Mouse (Mus musculus) urinary bladder, postnatal 36 days (tissue): ENCODE data around the gene Naxe.

Source experiments
- DNase-seq, 2 experiments: peaks; one replicate each; pipeline ENCODE4 v3.0.0; 2022; ENCODE audit warnings: low spot score in 2 of 2, mixed read lengths in 1 of 2

The Naxe gene

DNA sequence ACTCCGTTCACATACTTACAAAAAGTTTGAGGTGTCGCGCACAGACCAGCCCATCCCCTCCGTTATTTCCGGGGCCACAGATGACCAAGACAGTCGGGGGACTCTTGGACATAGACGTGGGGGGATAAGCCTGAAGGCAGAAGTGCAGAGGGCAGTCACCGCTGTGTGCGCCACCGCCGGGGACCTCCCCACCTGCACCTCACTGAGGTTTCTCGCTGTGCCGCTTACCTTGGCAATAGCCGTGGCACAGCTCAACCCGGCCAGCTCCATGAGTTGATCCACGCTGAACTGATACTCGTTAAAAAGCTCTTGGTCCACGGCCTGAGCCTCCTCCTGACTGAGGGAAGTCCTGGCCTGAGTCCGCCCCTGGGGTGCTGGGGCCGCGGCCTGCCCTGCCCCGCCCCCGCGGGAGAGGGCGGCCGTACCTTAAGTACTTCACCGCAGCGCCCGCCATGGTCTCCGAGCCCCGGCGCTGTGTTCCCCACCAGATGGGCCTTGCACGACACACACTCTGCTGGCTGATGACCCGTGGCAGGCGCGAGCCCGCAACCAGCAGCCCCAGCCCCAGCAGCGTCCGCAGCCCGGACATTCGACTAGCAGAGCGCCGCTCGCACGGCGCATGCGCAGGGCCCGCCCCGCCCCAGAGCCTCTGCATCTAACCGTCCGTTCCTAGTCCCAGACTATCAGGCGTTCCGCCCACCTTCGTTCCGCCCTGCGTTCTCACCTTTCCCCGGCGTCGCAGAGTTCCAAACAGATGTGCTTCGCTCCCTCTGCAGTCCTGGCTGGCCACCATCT is at the start of gene Naxe:
Gene Naxe, minus strand, starts transcription at position 594 of the 795 bp plus-strand sequence.
- peak; percentile 72 to 82 for DNase-seq

DNA sequence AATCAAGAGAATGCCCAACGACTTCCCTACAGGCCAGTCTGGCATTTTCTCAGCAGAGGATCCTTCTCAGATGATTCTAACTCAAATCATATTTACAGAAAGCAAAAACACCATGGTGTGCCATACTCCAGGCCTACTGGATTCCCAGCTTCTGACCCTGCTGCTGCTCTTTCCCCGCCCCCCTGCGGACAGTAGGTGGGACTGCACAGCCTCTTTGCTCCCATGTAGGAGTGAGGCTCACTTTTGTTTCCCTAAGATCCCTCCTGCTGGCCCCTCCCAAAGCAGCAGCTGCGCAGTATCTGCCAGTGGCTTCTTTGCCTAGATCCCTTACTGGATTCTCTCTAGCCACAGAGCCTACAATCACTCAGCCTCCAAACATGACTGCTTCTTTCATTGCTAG is 47.8 kb upstream of the Naxe start:
- no peak for DNase-seq

DNA sequence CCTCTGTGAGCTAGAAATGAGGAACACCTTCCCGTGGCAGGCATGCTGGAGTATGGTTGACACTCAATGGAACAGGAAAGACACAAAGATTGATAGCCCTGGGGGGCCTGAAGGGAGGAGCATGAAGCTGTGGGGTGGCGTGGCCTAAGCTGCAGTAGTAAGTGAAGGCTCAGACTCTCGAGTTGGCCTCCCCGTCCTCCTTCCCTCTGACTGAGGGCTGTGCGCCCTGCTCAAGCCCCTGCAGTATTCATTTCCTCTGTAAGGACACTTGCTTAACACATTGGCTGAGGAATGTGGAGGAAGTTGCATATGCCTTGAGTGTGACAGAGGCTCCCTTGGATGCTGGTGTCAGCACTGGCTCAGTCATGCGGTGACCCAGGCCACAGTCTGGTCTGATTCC is 44.3 kb upstream of the Naxe start:
- no peak for DNase-seq

DNA sequence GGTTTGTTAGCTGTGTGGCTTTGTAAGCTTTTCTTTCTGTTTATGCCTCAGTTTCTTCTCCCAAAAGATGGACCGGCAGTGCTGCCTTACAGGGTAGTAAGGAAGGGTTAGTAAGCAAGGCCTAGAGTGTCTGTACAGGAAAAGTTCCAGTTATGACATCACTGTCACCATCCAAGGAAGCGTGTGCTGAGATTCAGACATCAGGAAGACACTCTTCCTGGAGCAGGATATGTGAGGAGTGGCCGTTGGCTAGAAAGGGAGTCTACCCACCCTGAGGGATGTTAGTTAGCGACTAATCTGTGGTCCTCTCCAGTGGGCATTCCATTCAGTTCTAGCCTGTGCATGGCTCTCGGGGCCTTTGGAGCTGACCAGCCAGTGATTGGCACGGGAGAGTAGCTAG is 43.9 kb upstream of the Naxe start:
- DNase-seq, result no peak

DNA sequence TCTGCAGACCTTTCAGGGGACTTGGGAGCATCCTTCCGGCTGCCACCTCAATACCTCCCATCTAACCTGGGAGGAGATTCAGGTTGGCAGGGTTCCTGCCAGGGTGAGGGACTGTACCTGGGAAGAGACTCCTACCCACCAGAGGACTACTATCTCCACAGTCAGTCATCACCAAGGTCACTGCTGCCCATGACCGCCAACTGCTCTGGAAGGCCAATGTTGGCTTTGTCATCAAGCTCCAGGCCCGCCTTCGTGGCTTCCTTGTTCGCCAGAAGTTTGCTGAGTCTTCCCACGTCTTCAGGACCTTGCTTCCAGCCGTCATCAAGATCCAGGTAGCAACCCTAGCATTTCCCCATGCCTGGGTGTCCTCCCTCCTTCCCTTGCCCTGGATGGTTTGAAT is 43.4 kb upstream of the Naxe start:
- no peak for DNase-seq

DNA sequence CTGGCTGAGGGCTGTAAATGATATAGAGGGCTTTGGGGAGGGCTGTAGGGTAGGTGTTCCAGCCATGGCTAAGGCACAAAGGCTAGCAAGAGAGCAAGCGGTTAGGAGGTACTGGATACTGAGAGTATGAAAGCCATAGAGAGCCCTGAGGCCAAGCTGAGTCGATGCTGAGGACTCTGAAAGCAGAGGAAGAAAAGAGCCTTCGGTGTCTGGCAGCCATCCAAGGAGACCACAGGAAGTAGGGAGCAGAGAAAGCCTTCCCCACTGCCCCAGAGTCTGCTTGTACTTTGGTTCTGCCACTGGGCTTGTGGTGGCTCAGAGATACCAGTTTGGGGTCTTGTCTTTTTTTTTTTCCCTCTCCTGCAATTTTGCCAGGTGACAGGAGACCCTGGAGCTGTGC is 42.0 kb upstream of the Naxe start:
- DNase-seq, result no peak

- DNase-seq, result no peak
Measured at GRCm38 (mm10) chr3:88097666-88098065, 39.4 kb upstream of the Naxe start.

DNA sequence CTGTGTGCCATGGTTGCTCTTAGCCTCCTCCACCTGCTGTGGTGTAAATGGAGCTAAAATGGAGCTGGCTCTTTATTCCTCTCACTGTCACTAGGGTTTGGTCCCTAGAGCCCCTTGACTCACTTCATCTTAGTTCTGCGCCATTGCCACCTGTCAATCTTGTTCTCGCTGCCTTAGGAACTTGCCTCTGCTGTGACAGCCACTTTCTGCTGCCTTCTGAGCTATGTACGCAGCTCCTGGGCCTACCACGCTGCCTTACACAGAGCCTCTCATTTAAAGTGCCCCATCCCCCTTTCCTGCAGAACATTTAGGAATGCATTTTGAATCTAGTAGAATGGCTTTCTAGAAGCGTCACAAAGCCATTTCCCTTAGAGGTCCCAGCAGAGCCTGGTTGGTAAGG is 35.8 kb upstream of the Naxe start:
- DNase-seq, result no peak

DNA sequence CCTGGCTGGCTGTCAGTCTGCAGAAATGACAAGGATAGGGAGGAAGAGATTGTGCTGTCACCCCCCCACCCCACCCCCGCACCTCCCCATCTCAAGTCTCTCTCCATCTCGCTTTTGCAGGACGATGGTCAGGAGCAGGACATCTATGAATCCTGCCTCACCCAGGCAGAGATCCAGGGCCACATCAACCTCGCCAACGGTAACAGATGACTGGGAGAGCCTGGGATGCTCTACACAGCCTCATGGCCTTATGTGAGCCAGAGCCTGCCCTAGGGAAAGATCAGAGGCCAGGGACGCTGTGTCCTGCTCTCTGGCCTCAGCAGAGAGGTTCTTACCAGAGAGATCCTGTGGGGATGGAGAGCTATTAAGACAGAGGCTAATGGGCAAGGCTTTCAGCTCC is 32.3 kb upstream of the Naxe start:
- no peak for DNase-seq

- DNase-seq, result no peak
Measured at GRCm38 (mm10) chr3:88090106-88090505, 31.8 kb upstream of the Naxe start.

DNA sequence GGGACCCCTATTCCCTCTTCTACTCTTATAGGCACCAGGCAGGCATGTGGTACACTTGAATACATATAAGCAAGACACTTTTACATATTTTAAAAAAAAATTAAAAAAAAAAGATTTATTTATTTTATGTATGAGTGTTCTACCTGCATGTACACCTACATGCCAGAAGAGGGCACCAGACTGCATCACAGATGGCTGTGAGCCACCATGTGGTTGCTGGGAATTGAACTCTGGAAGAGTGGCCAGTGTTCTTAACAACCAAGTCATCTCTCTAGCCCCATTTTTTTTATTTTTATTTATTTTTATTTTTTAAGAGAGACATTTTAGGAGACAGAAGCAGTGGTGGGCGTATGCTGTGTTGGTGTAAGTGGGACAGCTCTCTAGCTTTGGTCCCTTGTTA is 29.4 kb upstream of the Naxe start:
- peak in 1 of 2 experiments; percentile 14 for DNase-seq

DNA sequence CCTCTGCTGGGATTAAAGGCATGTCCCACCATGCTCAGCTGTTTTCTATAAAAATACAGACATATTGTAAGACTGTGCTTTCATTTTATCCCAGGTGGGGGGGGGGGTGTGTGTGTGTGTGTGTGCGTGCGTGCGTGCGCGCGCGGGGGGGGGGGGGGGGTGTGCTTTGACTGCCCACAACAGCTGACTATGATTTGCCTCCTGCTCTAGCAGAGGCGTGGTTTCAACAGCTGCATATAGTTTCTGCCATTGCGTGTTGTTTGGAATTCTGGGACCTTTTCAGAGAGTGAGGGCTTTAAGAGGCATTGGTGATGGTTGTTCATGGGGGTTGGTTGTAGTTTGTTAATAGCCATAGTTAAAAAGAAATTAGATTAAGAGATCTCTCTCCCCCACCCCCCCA is 27.2 kb upstream of the Naxe start:
- no peak for DNase-seq

GRCm38 (mm10) chr3:88084001-88084400 is 25.7 kb upstream of the Naxe start:
- no peak for DNase-seq

DNA sequence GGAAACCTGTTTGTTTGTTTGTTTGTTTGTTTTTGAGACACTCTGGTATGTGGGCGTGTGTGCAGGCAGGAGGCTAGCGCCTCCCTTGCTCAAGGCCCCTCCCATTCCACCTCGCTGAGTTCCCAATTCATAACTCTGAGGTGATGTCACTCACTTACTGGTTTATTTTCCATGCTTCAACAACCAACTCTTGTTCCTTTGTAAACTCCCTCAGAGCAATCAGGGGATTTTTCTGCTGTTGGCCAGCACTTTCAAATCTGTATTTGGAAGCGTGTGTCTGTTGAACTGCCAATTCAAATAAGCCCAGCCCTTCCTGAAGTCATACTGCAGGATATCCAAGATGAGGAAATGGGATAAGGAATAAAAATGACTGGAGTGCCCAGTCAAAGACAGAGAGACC is 24.4 kb upstream of the Naxe start:
- DNase-seq, result no peak

GRCm38 (mm10) chr3:88082224-88082618 is 23.9 kb upstream of the Naxe start:
- no peak for DNase-seq

DNA sequence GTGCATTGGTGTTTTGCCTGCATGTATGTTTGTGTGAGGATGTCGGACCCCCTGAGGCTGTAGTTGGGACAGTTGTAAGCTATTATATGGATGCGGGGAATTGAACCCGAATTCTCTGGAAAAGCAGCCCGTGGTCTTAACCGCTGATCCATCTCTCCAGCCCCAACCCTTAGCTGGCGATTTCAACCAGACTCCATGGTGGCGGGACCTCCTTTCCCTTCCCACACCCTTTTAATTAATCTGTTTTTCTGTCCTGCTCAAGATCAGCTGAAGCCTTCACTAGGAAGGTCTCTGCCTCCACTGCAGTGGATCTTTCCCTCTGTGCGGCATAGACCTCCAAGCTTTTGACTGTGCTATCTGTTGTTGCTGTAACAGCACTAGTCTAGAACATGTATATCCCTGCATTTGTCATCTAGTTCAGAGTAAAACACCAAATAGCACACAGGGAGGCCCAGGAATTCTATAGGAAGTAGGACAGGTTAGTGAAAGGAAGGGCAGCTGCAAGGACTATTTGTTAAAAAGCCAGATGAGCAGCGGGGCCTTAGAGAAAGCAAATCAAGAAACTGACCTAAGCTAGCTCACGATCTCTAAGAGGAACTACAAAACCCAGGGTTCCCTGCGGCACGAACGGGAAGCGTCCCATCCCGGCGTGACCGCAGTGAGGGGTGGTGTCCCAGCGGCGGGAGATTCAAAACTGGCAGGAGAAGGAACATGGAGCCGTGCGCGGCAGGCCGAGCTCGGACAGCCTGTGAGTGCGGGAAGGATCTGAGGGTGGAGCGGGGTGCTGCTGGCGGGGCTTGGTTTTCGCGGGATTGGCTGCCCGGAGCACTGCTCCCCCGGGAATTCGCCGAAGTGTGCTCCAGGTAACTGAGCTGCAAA is 23.3 kb upstream of the Naxe start, which contains the start of gene Iqgap3:
Gene Iqgap3, plus strand, starts transcription at position 627 of the 879 bp plus-strand sequence.
- DNase-seq, result peak; percentile 77 to 89

DNA sequence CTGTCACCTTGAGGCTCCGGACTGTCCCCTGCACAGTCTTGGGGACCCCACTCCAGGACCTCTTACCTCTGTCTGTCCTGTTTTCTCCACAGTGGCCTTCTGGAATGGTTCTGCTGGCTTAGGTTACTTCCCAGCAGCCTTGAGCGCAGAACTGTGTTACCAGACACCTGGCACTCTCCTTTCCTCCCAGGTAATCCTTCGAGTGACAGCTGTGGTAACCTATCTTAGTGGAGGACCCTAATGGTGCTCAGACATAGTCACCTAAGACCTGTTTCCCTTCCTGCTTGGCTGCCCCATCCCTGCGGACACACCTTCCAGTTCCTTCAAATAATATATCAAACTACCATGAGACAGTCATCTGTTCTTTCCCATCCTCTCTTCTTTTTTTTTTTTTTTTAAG is 19.9 kb upstream of the Naxe start, which contains the start of gene Ttc24:
Gene Ttc24, minus strand, starts transcription at position 101 of the 400 bp plus-strand sequence.
- DNase-seq, result no peak

DNA sequence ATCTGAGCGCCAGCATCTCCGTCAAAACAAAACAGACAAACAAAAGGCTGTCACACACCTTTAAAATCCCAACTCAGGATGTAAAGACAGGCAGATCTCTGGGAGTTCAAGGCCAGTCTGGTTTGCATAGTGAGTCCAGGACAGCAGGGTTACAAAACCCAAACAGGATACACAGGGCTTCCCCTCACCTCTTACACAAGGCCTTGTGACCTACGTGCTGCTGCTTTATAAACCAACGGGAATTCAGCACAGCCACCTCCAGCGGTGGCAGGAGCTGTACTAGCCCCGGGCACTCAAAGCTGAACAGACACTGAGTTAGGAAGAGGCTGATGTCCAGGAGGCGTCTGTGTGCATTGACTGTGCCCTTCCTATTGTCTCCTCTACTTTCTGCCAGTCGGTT is 19.1 kb upstream of the Naxe start:
- no peak for DNase-seq

- DNase-seq, result no peak
Measured at GRCm38 (mm10) chr3:88074766-88075165, 16.5 kb upstream of the Naxe start.

DNA sequence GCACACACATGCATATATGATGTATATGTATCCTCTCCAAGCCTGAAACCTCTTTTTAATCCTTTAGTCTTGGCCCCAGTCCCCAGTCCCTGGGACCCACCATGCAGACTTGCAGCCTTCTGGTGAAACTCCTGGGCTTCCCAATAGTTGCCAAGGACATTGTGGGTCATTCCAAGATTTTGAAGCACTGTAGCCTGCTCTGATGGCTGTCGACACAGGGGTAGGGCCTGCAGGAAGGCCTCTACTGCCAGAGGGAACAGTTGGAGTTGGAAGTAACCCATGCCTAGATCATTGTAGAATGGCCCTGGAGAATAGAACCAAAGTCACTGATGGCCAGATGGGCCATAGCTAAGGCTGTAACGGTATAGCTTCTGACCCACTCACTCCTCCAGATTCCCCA is 16.1 kb upstream of the Naxe start:
- DNase-seq, result no peak

DNA sequence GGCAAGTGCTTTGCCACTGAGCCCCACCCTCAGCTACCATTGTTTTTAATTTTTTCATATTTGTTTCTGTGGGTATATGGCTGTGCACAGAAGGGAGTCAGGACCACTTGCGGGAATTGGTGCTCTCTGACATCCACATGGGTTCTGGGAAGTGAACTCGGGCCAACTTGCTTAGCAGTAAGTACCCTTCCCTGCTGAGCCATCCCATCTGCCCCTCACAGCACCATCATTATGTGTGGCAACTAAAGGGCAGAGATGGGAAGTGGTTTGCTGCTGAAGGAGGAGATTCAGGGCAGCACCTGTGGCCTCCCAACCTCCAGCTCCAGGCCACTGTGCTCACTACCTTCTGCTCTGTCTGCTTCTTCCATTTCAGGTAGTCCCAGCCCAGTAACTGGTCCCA is 15.3 kb upstream of the Naxe start:
- DNase-seq, result no peak

DNA sequence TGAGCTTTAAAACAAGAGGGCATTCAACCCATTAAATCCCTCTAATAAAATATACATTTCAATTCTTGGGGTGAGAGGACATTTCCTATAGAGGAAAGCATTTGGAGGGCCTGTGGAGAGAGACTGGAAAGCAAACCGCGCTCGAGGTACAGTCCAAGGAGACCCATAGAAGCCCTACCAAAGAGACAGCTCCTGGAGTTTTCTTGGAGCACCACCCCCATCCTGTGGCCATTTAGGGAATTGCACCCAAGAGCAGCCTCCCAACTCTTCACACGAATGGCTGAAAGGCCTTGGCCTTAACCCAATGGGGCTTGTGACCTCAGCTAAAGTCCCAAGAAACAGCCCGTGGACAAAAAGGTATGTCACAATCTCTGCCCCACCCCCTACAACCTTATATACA is 13.5 kb upstream of the Naxe start:
- DNase-seq, result peak; percentile 78 to 85

- DNase-seq, result no peak
Measured at GRCm38 (mm10) chr3:88068386-88068785, 10.1 kb upstream of the Naxe start.
